Mouse (Mus musculus) MEL (cell line): ENCODE results near the gene Eif2b3. TPM values are rescaled to one million over a fixed set of nuclear protein-coding genes. Genes with fewer than 3 reads are reported as not detected.

Source experiments
- DNase-seq: peaks from one replicate; pipeline ENCODE4 v3.0.0; 2011; ENCODE audit warnings: low read depth, low spot score
- H3K27ac ChIP-seq: 2 replicates; pipeline ENCODE4 v1.5.1; 2012; ENCODE audit warnings: low read depth, mild to moderate bottlenecking, control low read depth, low read length, moderate library complexity; ENCODE audit not compliant: control insufficient read depth
- H3K27me3 ChIP-seq, 2 experiments: fragments of 150-350 bp in 1 of 2; sonication (generic) in 1 of 2; 2 replicates each; pipeline ENCODE4 v1.6.1; 2012; ENCODE audit warnings: low read length in 2 of 2, mild to moderate bottlenecking in 2 of 2, improper control_type of control experiment in 1 of 2, moderate library complexity in 1 of 2; ENCODE audit not compliant: insufficient read depth in 2 of 2, control insufficient read depth in 1 of 2
- H3K36me3 ChIP-seq, 2 experiments: 2 replicates each; pipeline ENCODE4 v1.6.1; 2012 to 2014; ENCODE audit warnings: low read length in 2 of 2, improper control_type of control experiment in 1 of 2, inconsistent platforms in 1 of 2, mild to moderate bottlenecking in 1 of 2; ENCODE audit not compliant: insufficient read depth in 2 of 2, control insufficient read depth in 1 of 2
- H3K4me1 ChIP-seq, 2 experiments: fragments of 150-350 bp in 1 of 2; sonication (generic) in 1 of 2; 2 replicates each; pipeline ENCODE4 v1.6.1; 2012; ENCODE audit warnings: low read length in 2 of 2, improper control_type of control experiment in 1 of 2, mild to moderate bottlenecking in 1 of 2; ENCODE audit not compliant: insufficient read depth in 2 of 2, control insufficient read depth in 1 of 2
- H3K4me3 ChIP-seq, 2 experiments: fragments of 150-350 bp in 1 of 2; sonication (generic) in 1 of 2; 2 replicates each; pipeline ENCODE4 v1.5.1; 2012; ENCODE audit warnings: low read depth in 2 of 2, low read length in 2 of 2, mild to moderate bottlenecking in 2 of 2, moderate library complexity in 2 of 2, control low read depth in 1 of 2, improper control_type of control experiment in 1 of 2; ENCODE audit not compliant: control insufficient read depth in 1 of 2, insufficient read depth in 1 of 2
- H3K79me2 ChIP-seq: 2 replicates; pipeline ENCODE4 v1.6.1; 2012; ENCODE audit warnings: mild to moderate bottlenecking, low read length, moderate library complexity; ENCODE audit not compliant: control insufficient read depth, poor library complexity, insufficient read depth
- H3K9ac ChIP-seq: 2 replicates; pipeline ENCODE4 v1.6.1; 2012; ENCODE audit warnings: low read depth, mild to moderate bottlenecking, control low read depth, low read length, moderate library complexity; ENCODE audit not compliant: control insufficient read depth, poor library complexity, severe bottlenecking
- H3K9me3 ChIP-seq: fragments of 150-350 bp; sonication (generic); replicated peaks from 2 replicates; pipeline ENCODE4 v1.6.1; 2012; ENCODE audit warnings: mild to moderate bottlenecking, low read length, improper control_type of control experiment, moderate library complexity; ENCODE audit not compliant: insufficient read depth
- BHLHE40 ChIP-seq: IDR thresholded peaks from 2 replicates; pipeline ENCODE4 v1.6.1; 2012; ENCODE audit warnings: low read depth, mild to moderate bottlenecking, inconsistent platforms, low read length, improper control_type of control experiment, borderline replicate concordance
- CHD1 ChIP-seq: IDR thresholded peaks from 2 replicates; pipeline ENCODE4 v1.6.1; 2012; ENCODE audit warnings: low read depth, mild to moderate bottlenecking, inconsistent platforms, low read length, improper control_type of control experiment
- CHD2 ChIP-seq: IDR thresholded peaks from 2 replicates; pipeline ENCODE4 v1.6.1; 2011; ENCODE audit warnings: low read length, improper control_type of control experiment
- CTCF ChIP-seq, 3 experiments: IDR thresholded peaks in 2 of 3; conservative IDR thresholded peaks in 1 of 3; 2 replicates each; pipeline ENCODE4 v1.5.1; 2011 to 2012; ENCODE audit warnings: low read length in 3 of 3, low read depth in 2 of 3, mild to moderate bottlenecking in 2 of 3, improper control_type of control experiment in 1 of 3, inconsistent platforms in 1 of 3, mixed read lengths in 1 of 3, moderate library complexity in 1 of 3; ENCODE audit not compliant: control insufficient read depth in 1 of 3, insufficient read depth in 1 of 3, poor library complexity in 1 of 3, severe bottlenecking in 1 of 3
- E2F4 ChIP-seq: IDR thresholded peaks from 2 replicates; pipeline ENCODE4 v1.6.1; 2011; ENCODE audit warnings: low read depth, low read length, improper control_type of control experiment, borderline replicate concordance
- ELF1 ChIP-seq: IDR thresholded peaks from 2 replicates; pipeline ENCODE4 v1.6.1; 2014; ENCODE audit warnings: low read depth, mild to moderate bottlenecking, inconsistent platforms, low read length, improper control_type of control experiment, moderate library complexity
- EP300 ChIP-seq, 2 experiments: IDR thresholded peaks; 2 replicates each; pipeline ENCODE4 v1.6.1; 2011; ENCODE audit warnings: improper control_type of control experiment in 2 of 2, low read length in 2 of 2, low read depth in 1 of 2, mild to moderate bottlenecking in 1 of 2
- ETS1 ChIP-seq: IDR thresholded peaks from 2 replicates; pipeline ENCODE4 v1.6.1; 2012; ENCODE audit warnings: low read depth, mild to moderate bottlenecking, inconsistent platforms, low read length, improper control_type of control experiment, moderate library complexity
- GABPA ChIP-seq: IDR thresholded peaks from 2 replicates; pipeline ENCODE4 v1.6.1; 2012; ENCODE audit warnings: low read depth, mild to moderate bottlenecking, inconsistent platforms, low read length, improper control_type of control experiment, moderate library complexity
- MAFK ChIP-seq: IDR thresholded peaks from 2 replicates; pipeline ENCODE4 v1.6.1; 2011; ENCODE audit warnings: low read depth, mild to moderate bottlenecking, low read length, improper control_type of control experiment, borderline replicate concordance
- MAX ChIP-seq: IDR thresholded peaks from 2 replicates; pipeline ENCODE4 v1.6.1; 2011; ENCODE audit warnings: low read length, improper control_type of control experiment
- MEF2A ChIP-seq: IDR thresholded peaks from 2 replicates; pipeline ENCODE4 v1.6.1; 2014; ENCODE audit warnings: low read depth, mild to moderate bottlenecking, inconsistent platforms, low read length, improper control_type of control experiment; ENCODE audit not compliant: poor library complexity, insufficient replicate concordance, severe bottlenecking; ENCODE audit errors: extremely low read depth
- NELFE ChIP-seq: IDR thresholded peaks from 2 replicates; pipeline ENCODE4 v1.6.1; 2011; ENCODE audit warnings: low read depth, low read length, improper control_type of control experiment
- NRF1 ChIP-seq: IDR thresholded peaks from 2 replicates; pipeline ENCODE4 v1.6.1; 2014; ENCODE audit warnings: low read depth, mild to moderate bottlenecking, inconsistent platforms, low read length, improper control_type of control experiment, moderate library complexity; ENCODE audit not compliant: poor library complexity, insufficient read depth, severe bottlenecking
- POLR2A ChIP-seq, 2 experiments: IDR thresholded peaks; 2 replicates each; pipeline ENCODE4 v1.6.1; 2011 to 2012; ENCODE audit warnings: low read length in 2 of 2, mild to moderate bottlenecking in 2 of 2, control low read depth in 1 of 2, improper control_type of control experiment in 1 of 2, low read depth in 1 of 2, moderate library complexity in 1 of 2; ENCODE audit not compliant: control insufficient read depth in 1 of 2, insufficient read depth in 1 of 2, poor library complexity in 1 of 2
- RAD21 ChIP-seq: IDR thresholded peaks from 2 replicates; pipeline ENCODE4 v1.6.1; 2011; ENCODE audit warnings: mild to moderate bottlenecking, low read depth, low read length, improper control_type of control experiment
- RCOR1 ChIP-seq: IDR thresholded peaks from 2 replicates; pipeline ENCODE4 v1.6.1; 2012; ENCODE audit warnings: low read depth, mild to moderate bottlenecking, inconsistent platforms, low read length, improper control_type of control experiment
- SMC3 ChIP-seq: IDR thresholded peaks from 2 replicates; pipeline ENCODE4 v1.6.1; 2011; ENCODE audit warnings: low read depth, low read length, improper control_type of control experiment
- TAL1 ChIP-seq: IDR thresholded peaks from 2 replicates; pipeline ENCODE4 v1.6.1; 2012; ENCODE audit warnings: mild to moderate bottlenecking, inconsistent platforms, low read length, moderate library complexity, mixed read lengths
- TBP ChIP-seq: IDR thresholded peaks from 2 replicates; pipeline ENCODE4 v1.8.0; 2011; ENCODE audit warnings: low read depth, low read length, improper control_type of control experiment
- USF1 ChIP-seq: IDR thresholded peaks from 2 replicates; pipeline ENCODE4 v1.6.1; 2014; ENCODE audit warnings: low read depth, mild to moderate bottlenecking, inconsistent platforms, low read length, improper control_type of control experiment, moderate library complexity
- ZC3H11A ChIP-seq: IDR thresholded peaks from 2 replicates; pipeline ENCODE4 v1.6.1; 2012; ENCODE audit warnings: low read depth, mild to moderate bottlenecking, inconsistent platforms, low read length, improper control_type of control experiment
- ZNF384 ChIP-seq: IDR thresholded peaks from 2 replicates; pipeline ENCODE4 v1.6.1; 2012; ENCODE audit warnings: low read depth, mild to moderate bottlenecking, inconsistent platforms, low read length, improper control_type of control experiment
- polyA plus RNA-seq, 2 experiments: library from polyadenylated mRNA; stranded (reverse) in 1 of 2; unstranded in 1 of 2; fragments of >175 nt in 1 of 2; fragments of >200 nt in 1 of 2; gene quantifications; 2 replicates each; pipeline versions ENCODE4 v1.2.1 to v1.2.4; 2012; ENCODE audit warnings: low replicate concordance in 2 of 2, low read depth in 1 of 2; ENCODE audit not compliant: insufficient read length in 2 of 2, insufficient read depth in 1 of 2, missing spikeins in 1 of 2
- total RNA-seq: library from RNA; depleted of rRNA; stranded (reverse); fragments of 300-350 nt; gene quantifications from 2 replicates; pipeline ENCODE4 v1.2.3, GENCODE M21; 2012

The Eif2b3 gene
- total and polyA plus RNA-seq, 3 experiments, result 77.5 to 79.3 TPM; not detected in 1

DNA sequence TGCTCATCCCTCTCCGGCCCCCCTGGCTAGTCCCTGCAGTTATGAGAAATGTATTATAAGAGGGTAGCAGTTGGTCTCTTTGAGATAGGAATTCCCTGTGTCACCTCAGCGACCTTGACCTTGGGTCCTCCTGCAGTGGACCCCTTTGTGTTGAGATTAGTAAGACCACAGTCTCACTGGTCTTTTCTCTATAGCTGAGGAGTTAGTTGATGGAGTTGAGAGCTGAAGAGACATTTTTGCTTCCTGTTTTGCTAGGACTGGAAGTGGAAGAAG is 79.5 kb downstream of the Eif2b3 start:
- Histone ChIP-seq H3K9ac (no peak overlapping the region), H3K4me3 (no peak overlapping the region), H3K36me3 (no peaks in the 10 kb centered on the region), H3K27ac (no peak overlapping the region), H3K27me3 (peaks cover 2 to 9% of the 10 kb centered on the region in 2 experiments), H3K9me3 (no peaks in the 10 kb centered on the region), H3K79me2 (no peaks in the 10 kb centered on the region), H3K4me1 (no peaks in the 10 kb centered on the region)
- no peak for DNase-seq
- no peak for TF ChIP-seq ETS1
- no peak for TF ChIP-seq RCOR1
- TF ChIP-seq EP300 (IDR thresholded peaks at IDR 0.05; ENCODE audit: low read depth in 1 of 2, low read length in 2 of 2), result no peak
- no peak for TF ChIP-seq ELF1
- no peak for TF ChIP-seq MEF2A
- TF ChIP-seq GABPA, result no peak
- no peak for TF ChIP-seq POLR2A (IDR thresholded peaks at IDR 0.05; ENCODE audit: control insufficient read depth in 1 of 2, insufficient read depth in 1 of 2, low read depth in 1 of 2, low read length in 2 of 2, poor library complexity in 1 of 2)
- TF ChIP-seq BHLHE40, result no peak
- no peak for TF ChIP-seq CHD2

DNA sequence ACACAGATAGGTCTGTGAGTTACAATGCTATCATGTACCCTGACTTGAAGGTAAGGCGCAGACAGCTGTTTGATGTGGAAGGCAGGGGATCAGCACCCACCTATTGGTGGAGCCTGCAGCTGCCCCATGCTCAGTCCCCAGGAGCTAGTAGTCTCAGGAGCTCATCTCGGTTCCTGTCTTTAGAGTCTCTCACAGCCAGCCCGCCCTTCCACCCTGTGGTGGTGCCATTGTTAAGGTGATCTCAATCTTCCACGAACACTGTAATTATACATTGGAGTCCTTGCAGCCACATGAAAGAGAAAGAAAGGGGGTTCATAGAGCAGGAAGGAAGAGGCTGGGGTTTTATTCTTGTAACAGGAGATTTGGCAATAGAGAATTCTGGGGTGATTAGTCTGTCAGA is 80.8 kb downstream of the Eif2b3 start:
- no peak for DNase-seq
- Histone ChIP-seq H3K4me1 (no peaks in the 10 kb centered on the region), H3K9ac (no peak overlapping the region), H3K27ac (no peak overlapping the region)
- TF ChIP-seq TAL1, result no peak
- TF ChIP-seq TBP, result no peak
- no peak for TF ChIP-seq ELF1
- no peak for TF ChIP-seq E2F4
- no peak for TF ChIP-seq EP300 (IDR thresholded peaks at IDR 0.05; ENCODE audit: low read depth in 1 of 2, low read length in 2 of 2)
- no peak for TF ChIP-seq NRF1
- no peak for TF ChIP-seq BHLHE40
- TF ChIP-seq, all 39 proteins: peak for 0
- Histone ChIP-seq H3K36me3 (no peaks in the 10 kb centered on the region), H3K79me2 (no peaks in the 10 kb centered on the region), H3K4me3 (no peak overlapping the region), H3K27me3 (peaks cover 2 to 7% of the 10 kb centered on the region in 2 experiments), H3K9me3 (no peaks in the 10 kb centered on the region)

DNA sequence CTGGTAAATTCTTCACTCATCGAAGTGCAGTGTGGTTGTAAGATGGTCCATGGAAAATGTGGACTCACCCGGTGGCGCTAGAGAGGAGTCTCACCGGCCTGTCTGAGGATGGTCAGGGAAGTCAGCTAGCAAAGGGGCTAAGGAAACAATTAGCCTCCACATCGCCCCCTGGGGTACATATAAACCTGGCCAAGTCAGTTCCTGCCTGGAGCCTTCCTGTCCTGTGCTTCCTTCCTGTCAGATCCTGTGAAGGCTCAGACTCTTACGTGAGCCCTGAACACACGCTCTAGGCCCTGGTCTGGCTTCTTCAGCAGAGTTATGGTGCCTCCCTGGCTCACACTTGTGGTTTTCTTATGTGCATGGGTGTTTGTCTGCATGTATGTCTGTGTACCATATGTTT is 82.0 kb downstream of the Eif2b3 start:
- H3K27me3 ChIP-seq, result peaks cover 2 to 3% of the 10 kb centered on the region in 2 experiments; a peak in 3 of 4 replicates
- H3K79me2 ChIP-seq, result no peaks in the 10 kb centered on the region
- H3K27ac ChIP-seq, result no peak overlapping the region
- H3K4me3 ChIP-seq, result no peak overlapping the region
- no peaks in the 10 kb centered on the region for H3K4me1 ChIP-seq
- no peaks in the 10 kb centered on the region for H3K36me3 ChIP-seq
- no peak overlapping the region for H3K9ac ChIP-seq
- no peak for TF ChIP-seq ZNF384
- peak; percentile 46 for TF ChIP-seq SMC3
- TF ChIP-seq CTCF (IDR thresholded peaks at IDR 0.05 in 2 of 3, conservative IDR thresholded peaks at IDR 0.05 in 1 of 3; ENCODE audit: control insufficient read depth in 1 of 3, insufficient read depth in 1 of 3, low read depth in 2 of 3, low read length in 3 of 3, poor library complexity in 1 of 3, severe bottlenecking in 1 of 3), result peak; percentile 27 to 57 (median 33)
- peak; percentile 13; the same call in 1 of the 2 replicates for TF ChIP-seq RAD21
- TF ChIP-seq MAFK, result no peak
- no peak for TF ChIP-seq ETS1
- no peak for TF ChIP-seq NELFE
- TF ChIP-seq CHD1, result no peak
- TF ChIP-seq GABPA, result no peak
- no peak for TF ChIP-seq EP300 (IDR thresholded peaks at IDR 0.05; ENCODE audit: low read depth in 1 of 2, low read length in 2 of 2)
- no peak; the same call in 1 of the 2 replicates for TF ChIP-seq ZC3H11A
- no peak for TF ChIP-seq CHD2
- no peak for TF ChIP-seq E2F4
- TF ChIP-seq USF1, result no peak
- no peak for TF ChIP-seq MAX
- no peaks in the 10 kb centered on the region for H3K9me3 ChIP-seq
- DNase-seq, result peak; percentile 58
